Mouse (Mus musculus): ENCODE results near the gene Scn5a. TPM values are rescaled to one million over a fixed set of nuclear protein-coding genes. Genes with fewer than 3 reads are reported as not detected.

Gene Scn5a
- polyA plus RNA-seq, 1 experiment from 2014 or later: 0.22 TPM

Other genes with a start within 250 kb of the Scn5a start
- gene Acaa1a, start 239.3 kb downstream of the Scn5a start, polyA plus RNA-seq (2014; fragmentation: Nextera tagmentation; extraction: Ambion mirVana): 58.8 and 61.2 TPM in 2 replicates
- 28.6 and 30.6 TPM in 2 replicates for gene Myd88, start 237.6 kb downstream of the Scn5a start, polyA plus RNA-seq (2014; fragmentation: Nextera tagmentation; extraction: Ambion mirVana)
- 9.5 and 11.0 TPM in 2 replicates for gene Xylb, start 221.6 kb downstream of the Scn5a start, polyA plus RNA-seq (2014; fragmentation: Nextera tagmentation; extraction: Ambion mirVana)
- not detected in 2 replicates for gene Slc22a14, start 213.5 kb downstream of the Scn5a start, polyA plus RNA-seq (2014; fragmentation: Nextera tagmentation; extraction: Ambion mirVana)
- gene Acvr2b, start 176.9 kb downstream of the Scn5a start, polyA plus RNA-seq (2014; fragmentation: Nextera tagmentation; extraction: Ambion mirVana): 15.8 and 16.4 TPM in 2 replicates
- gene Exog, start 134.1 kb downstream of the Scn5a start, polyA plus RNA-seq (2014; fragmentation: Nextera tagmentation; extraction: Ambion mirVana): 18.7 and 22.5 TPM in 2 replicates
- 0.15 and 0.17 TPM in 2 replicates for gene Scn10a, start 140.3 kb upstream of the Scn5a start, polyA plus RNA-seq (2014; fragmentation: Nextera tagmentation; extraction: Ambion mirVana)
- 0.09 and 0.10 TPM in 2 replicates for gene Scn11a, start 246.4 kb upstream of the Scn5a start, polyA plus RNA-seq (2014; fragmentation: Nextera tagmentation; extraction: Ambion mirVana)